Mouse (Mus musculus) ES-Bruce4 (cell line): ENCODE data around the gene Ap2m1.

Source experiments
- CTCF ChIP-seq: IDR thresholded peaks from one replicate; pipeline ENCODE4 v1.8.1; 2011; ENCODE audit warnings: low read depth, low read length
- EP300 ChIP-seq: IDR thresholded peaks from 2 replicates; pipeline ENCODE4 v1.6.1; 2011; ENCODE audit warnings: low read depth, low read length; ENCODE audit not compliant: insufficient read depth
- POLR2A ChIP-seq: IDR thresholded peaks from one replicate; pipeline ENCODE4 v1.8.1; 2011; ENCODE audit warnings: low read length; ENCODE audit not compliant: insufficient read depth

DNA sequence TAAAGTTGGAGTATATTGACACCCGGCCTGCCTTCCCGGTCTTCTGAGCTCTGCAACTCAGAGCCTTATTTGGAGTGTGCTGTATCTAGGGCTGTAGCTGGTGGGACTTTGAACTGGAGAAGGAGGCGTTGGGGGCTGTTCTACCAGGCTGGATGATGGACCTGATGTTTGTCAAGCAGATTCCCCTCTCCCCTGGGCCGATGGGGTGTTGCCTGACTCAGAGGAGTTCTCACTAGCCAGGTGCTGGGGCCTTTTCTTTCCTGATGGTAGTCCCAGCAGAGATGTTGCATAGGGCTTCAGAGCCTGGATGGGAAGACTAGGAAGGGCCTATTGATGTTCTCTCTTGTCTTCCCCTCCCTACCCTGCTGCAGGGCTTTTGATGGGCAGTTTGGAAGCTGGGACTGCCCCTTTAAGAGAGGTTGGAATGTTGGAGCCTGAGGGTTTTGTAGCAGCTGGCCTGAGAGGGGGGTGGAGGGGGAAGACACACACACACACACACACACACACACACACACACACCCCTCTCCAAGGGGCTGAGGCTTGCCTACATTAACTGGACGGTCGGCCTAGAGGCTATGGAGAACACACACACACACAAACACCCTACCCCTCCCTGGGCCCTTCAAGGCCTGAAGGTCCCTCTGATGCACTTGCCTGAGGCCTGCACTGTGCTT, 17.4 kb upstream of the Ap2m1 start:
- no peak for TF ChIP-seq CTCF
- TF ChIP-seq EP300, result no peak
- no peak for TF ChIP-seq POLR2A
